Mouse (Mus musculus): Measurements from ENCODE around the gene Sec14l2. TPM values are rescaled to one million over a fixed set of nuclear protein-coding genes. Genes with fewer than 3 reads are reported as not detected.

Sec14l2 gene
- total and polyA plus RNA-seq, 3 experiments = 15.5 to 40.1 TPM; not detected in 1

DNA sequence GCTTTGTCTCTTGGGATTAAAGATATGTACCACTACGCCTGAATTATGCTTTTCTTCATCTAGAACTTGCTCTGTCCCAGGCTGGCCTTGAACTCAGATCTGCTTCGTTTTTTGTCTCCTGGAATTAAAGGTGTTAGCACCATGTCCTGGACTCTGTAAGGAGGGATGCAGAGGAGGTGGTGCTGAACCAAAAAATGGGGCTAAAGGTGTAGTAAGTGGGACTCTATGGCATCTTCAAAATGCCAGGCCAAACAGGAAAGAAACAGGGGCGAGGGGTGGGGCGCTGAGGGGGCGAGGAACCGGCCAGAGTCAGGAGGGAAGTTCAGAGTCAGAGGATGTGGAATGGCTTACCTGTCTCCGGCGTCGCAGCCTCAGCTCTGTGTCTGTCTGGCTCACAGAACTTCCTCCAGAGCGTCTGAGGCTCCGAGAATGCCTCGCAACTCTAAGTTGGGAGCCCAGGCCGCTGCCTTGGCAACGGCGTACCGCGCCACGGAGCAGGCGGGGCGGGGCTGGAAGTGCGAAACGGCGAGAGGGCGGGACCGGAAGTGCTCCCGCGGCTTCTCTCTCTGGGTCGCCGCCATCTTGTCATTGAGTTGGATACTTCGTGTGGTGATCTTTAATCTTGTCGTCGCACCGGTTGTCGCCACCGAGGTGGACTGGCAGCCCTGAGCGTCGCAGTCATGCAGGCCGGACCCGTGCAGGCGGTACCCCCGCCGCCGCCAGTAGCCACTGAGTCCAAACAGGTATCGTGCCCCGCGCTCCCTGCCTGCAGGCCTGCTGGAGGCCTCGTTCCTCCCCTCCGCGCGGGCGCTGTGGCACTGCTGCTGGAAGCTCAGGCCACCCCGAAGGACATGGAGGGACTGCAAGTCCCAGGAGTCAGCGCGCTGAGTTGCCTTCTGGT lies 36.8 kb upstream of the Sec14l2 start, which contains the start of the genes Ccdc157 and Sf3a1:
Gene Ccdc157 (minus strand): TSS at position 486 of the 901 bp plus-strand sequence.
Gene Sf3a1 (plus strand): TSS at position 543 of the 901 bp plus-strand sequence.
- Histone ChIP-seq H3K4me1 (ENCODE audit: control insufficient read depth in 1 of 2, insufficient read depth in 2 of 2, low read length in 2 of 2) (peaks cover 18 to 29% of the 10 kb centered on the region in 2 experiments), H3K9me3 (replicated peaks; ENCODE audit: insufficient read depth, low read length) (no peaks in the 10 kb centered on the region), H3K79me2 (ENCODE audit: control insufficient read depth, insufficient read depth, low read length, poor library complexity) (peaks cover 43% of the 10 kb centered on the region), H3K36me3 (ENCODE audit: control insufficient read depth in 1 of 2, insufficient read depth in 2 of 2, low read length in 2 of 2) (peaks cover 31 to 40% of the 10 kb centered on the region in 2 experiments), H3K27ac (ENCODE audit: control insufficient read depth, low read depth, low read length) (peak within 1 kb of the TSS; percentile 76), H3K27me3 (ENCODE audit: control insufficient read depth in 1 of 2, insufficient read depth in 2 of 2, low read length in 2 of 2) (no peaks in the 10 kb centered on the region), H3K9ac (ENCODE audit: control insufficient read depth, low read depth, low read length, poor library complexity, severe bottlenecking) (peak within 1 kb of the TSS; percentile 93), H3K4me3 (ENCODE audit: control insufficient read depth in 1 of 2, insufficient read depth in 1 of 2, low read depth in 2 of 2, low read length in 2 of 2) (peak within 1 kb of the TSS; percentile 84 to 96)
- DNase-seq (ENCODE audit: low read depth, low spot score) = peak; percentile 98
- TF ChIP-seq HCFC1 (IDR thresholded peaks at IDR 0.05; ENCODE audit: low read depth, low read length) (peak; percentile 86), KAT2A (conservative IDR thresholded peaks at IDR 0.05; ENCODE audit: low read depth, low read length) (peak; percentile 47; the same call in 1 of the 2 replicates), RCOR1 (IDR thresholded peaks at IDR 0.05; ENCODE audit: low read depth, low read length) (no peak), ELF1 (IDR thresholded peaks at IDR 0.05; ENCODE audit: low read depth, low read length) (peak; percentile 88), E2F4 (IDR thresholded peaks at IDR 0.05; ENCODE audit: borderline replicate concordance, low read depth, low read length) (no peak), USF2 (IDR thresholded peaks at IDR 0.05; ENCODE audit: borderline replicate concordance in 1 of 2, insufficient read depth in 1 of 2, low read depth in 1 of 2, low read length in 2 of 2) (no peak), ZMIZ1 (IDR thresholded peaks at IDR 0.05; ENCODE audit: low read depth, low read length) (peak; percentile 89), TBP (IDR thresholded peaks at IDR 0.05; ENCODE audit: low read depth, low read length) (peak; percentile 49; the same call in 1 of the 2 replicates), ZKSCAN1 (IDR thresholded peaks at IDR 0.05; ENCODE audit: low read depth, low read length) (no peak), MYB (IDR thresholded peaks at IDR 0.05; ENCODE audit: low read depth, low read length) (no peak), MYC (IDR thresholded peaks at IDR 0.05; ENCODE audit: low read depth, low read length) (no peak; the same call in 1 of the 2 replicates), CHD2 (IDR thresholded peaks at IDR 0.05; ENCODE audit: low read length) (no peak), BHLHE40 (IDR thresholded peaks at IDR 0.05; ENCODE audit: borderline replicate concordance, low read depth, low read length) (no peak), POLR2A (IDR thresholded peaks at IDR 0.05; ENCODE audit: control insufficient read depth in 1 of 2, insufficient read depth in 1 of 2, low read depth in 1 of 2, low read length in 2 of 2, poor library complexity in 1 of 2) (peak; percentile 86 to 92), MXI1 (IDR thresholded peaks at IDR 0.05; ENCODE audit: low read depth, low read length) (peak; percentile 87), USF1 (IDR thresholded peaks at IDR 0.05; ENCODE audit: low read depth, low read length) (no peak), GABPA (IDR thresholded peaks at IDR 0.05; ENCODE audit: low read depth, low read length) (no peak), ZNF384 (IDR thresholded peaks at IDR 0.05; ENCODE audit: low read depth, low read length) (no peak), NRF1 (IDR thresholded peaks at IDR 0.05; ENCODE audit: insufficient read depth, low read depth, low read length, poor library complexity, severe bottlenecking) (peak; percentile 35; the same call in 1 of the 2 replicates), CHD1 (IDR thresholded peaks at IDR 0.05; ENCODE audit: low read depth, low read length) (no peak), GATA1 (IDR thresholded peaks at IDR 0.05; ENCODE audit: low read depth, low read length) (no peak), UBTF (IDR thresholded peaks at IDR 0.05; ENCODE audit: borderline replicate concordance, insufficient read depth, low read depth, low read length) (no peak), POLR2AphosphoS2 (IDR thresholded peaks at IDR 0.05; ENCODE audit: low read length) (peak; percentile 77; the same call in 1 of the 2 replicates), POLR2AphosphoS5 (IDR thresholded peaks at IDR 0.05; ENCODE audit: borderline replicate concordance, low read depth, low read length) (no peak), SMC3 (IDR thresholded peaks at IDR 0.05; ENCODE audit: low read depth, low read length) (0 out of 2 replicates have a peak, but pooled peaks have one; percentile 3), TCF12 (IDR thresholded peaks at IDR 0.05; ENCODE audit: low read depth, low read length) (0 out of 2 replicates have a peak, but pooled peaks have one; percentile 40), MEF2A (IDR thresholded peaks at IDR 0.05; ENCODE audit: extremely low read depth, insufficient replicate concordance, low read depth, low read length, poor library complexity, severe bottlenecking) (no peak), RAD21 (IDR thresholded peaks at IDR 0.05; ENCODE audit: low read depth, low read length) (no peak), ZC3H11A (IDR thresholded peaks at IDR 0.05; ENCODE audit: low read depth, low read length) (0 out of 2 replicates have a peak, but pooled peaks have one; percentile 3), CTCF (IDR thresholded peaks at IDR 0.05 in 2 of 3, conservative IDR thresholded peaks at IDR 0.05 in 1 of 3; ENCODE audit: control insufficient read depth in 1 of 3, insufficient read depth in 1 of 3, low read depth in 2 of 3, low read length in 3 of 3, poor library complexity in 1 of 3, severe bottlenecking in 1 of 3) (no peak), TAL1 (IDR thresholded peaks at IDR 0.05; ENCODE audit: low read length) (no peak), MAZ (IDR thresholded peaks at IDR 0.05; ENCODE audit: low read depth, low read length) (peak; percentile 95), SIN3A (IDR thresholded peaks at IDR 0.05; ENCODE audit: low read length) (peak; percentile 95), JUND (IDR thresholded peaks at IDR 0.05; ENCODE audit: low read depth, low read length) (no peak), NELFE (IDR thresholded peaks at IDR 0.05; ENCODE audit: low read depth, low read length) (peak; percentile 97)
